Mouse (Mus musculus) olfactory bulb, adult 2 months (tissue): ENCODE measurements at regions not wholly inside any gene's neighbourhood (a gene's known extent, or its start where the extent isn't known, plus 50 kb on each side); places are given as distances from the start of the nearest gene placed in this dataset.

Experiments used
- CTCF ChIP-seq: fragments of 200-500 bp; IDR thresholded peaks from 2 replicates; pipeline ENCODE4 v1.5.1; 2012; ENCODE audit warnings: low read depth, mild to moderate bottlenecking, low read length, moderate library complexity; ENCODE audit not compliant: insufficient read depth
- POLR2A ChIP-seq: fragments of 200-500 bp; IDR thresholded peaks from 2 replicates; pipeline ENCODE4 v1.6.1; 2012; ENCODE audit warnings: mild to moderate bottlenecking, low read depth, low read length, moderate library complexity; ENCODE audit not compliant: insufficient read depth

GRCm38 (mm10) chr3:144011456-144012025 is 193.5 kb downstream of the Lmo4 start:
- TF ChIP-seq CTCF (no peak), POLR2A (no peak)
